Mouse (Mus musculus) limb, embryonic 10.5 days (tissue): Measurements from ENCODE around the gene Crtam. TPM values are rescaled to one million over a fixed set of nuclear protein-coding genes. Genes with fewer than 3 reads are reported as not detected.

Experiments
- DNase-seq: peaks from one replicate; pipeline ENCODE4 v3.0.0-alpha.2; 2017; ENCODE audit warnings: low spot score
- H3K27ac ChIP-seq: fragments of 300-500 bp; sonication (generic); 2 replicates; pipeline ENCODE4 v1.5.1; 2016; ENCODE audit warnings: mild to moderate bottlenecking
- H3K27me3 ChIP-seq: fragments of 300-500 bp; sonication (generic); 2 replicates; pipeline ENCODE4 v1.6.1; 2016; ENCODE audit warnings: low read depth, mild to moderate bottlenecking; ENCODE audit not compliant: poor library complexity, severe bottlenecking
- H3K36me3 ChIP-seq: fragments of 300-500 bp; sonication (generic); 2 replicates; pipeline ENCODE4 v1.6.1; 2016; ENCODE audit warnings: mild to moderate bottlenecking, moderate library complexity
- H3K4me1 ChIP-seq: fragments of 300-500 bp; sonication (generic); 2 replicates; pipeline ENCODE4 v1.6.1; 2016
- H3K4me3 ChIP-seq: fragments of 300-500 bp; sonication (generic); 2 replicates; pipeline ENCODE4 v1.5.1; 2016; ENCODE audit warnings: mild to moderate bottlenecking, moderate library complexity
- H3K9me3 ChIP-seq: fragments of 300-500 bp; sonication (generic); replicated peaks from 2 replicates; pipeline ENCODE4 v1.6.1; 2016; ENCODE audit warnings: mild to moderate bottlenecking
- WGBS: fragments of 180-500 bp; shearing (Covaris S2); methylation state at CpG from one replicate; pipeline ENCODE4 v1.1.7; 2016; 5-methylcytosine and 5-hydroxymethylcytosine counted together
- polyA plus RNA-seq: library from polyadenylated mRNA; unstranded; fragments of >200 nt; fragmentation: Nextera tagmentation; extraction: Ambion mirVana; gene quantifications from 2 replicates; pipeline ENCODE4 v1.2.1, GENCODE M21; 2016

The Crtam gene
- polyA plus RNA-seq: 0.08 and 0.16 TPM in 2 replicates

DNA sequence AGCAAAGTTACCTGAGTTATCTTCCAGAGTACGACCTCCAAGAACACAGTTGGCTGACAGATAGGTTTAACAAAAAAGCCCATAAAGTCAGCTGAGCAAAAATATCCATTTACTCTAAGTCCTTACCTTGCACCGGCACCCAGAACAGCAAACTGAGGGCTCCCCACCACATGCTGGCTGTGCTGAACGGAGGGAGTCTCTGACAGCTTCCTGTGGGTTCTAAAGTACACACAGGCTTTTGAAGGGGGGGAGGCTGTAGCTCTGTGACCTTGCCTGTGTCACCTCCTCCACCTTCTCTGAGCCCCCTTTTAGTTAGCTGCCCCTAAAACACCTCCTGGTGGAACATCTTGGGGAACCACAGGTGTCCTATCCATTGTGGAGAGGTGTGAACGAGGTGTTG, at the start of gene Crtam:
Gene Crtam, minus strand, starts transcription at position 214 of the 400 bp plus-strand sequence.
- H3K27me3 ChIP-seq: no peaks in the 10 kb centered on the region
- no peak within 1 kb of the TSS for H3K4me3 ChIP-seq
- no peaks in the 10 kb centered on the region for H3K9me3 ChIP-seq
- DNase-seq: no peak
- WGBS: 59% methylated on average over 4 of the region's 4 CpGs
- H3K27ac ChIP-seq: no peak within 1 kb of the TSS
- H3K36me3 ChIP-seq: no peaks in the 10 kb centered on the region
- H3K4me1 ChIP-seq: peaks cover 11% of the 10 kb centered on the region

DNA sequence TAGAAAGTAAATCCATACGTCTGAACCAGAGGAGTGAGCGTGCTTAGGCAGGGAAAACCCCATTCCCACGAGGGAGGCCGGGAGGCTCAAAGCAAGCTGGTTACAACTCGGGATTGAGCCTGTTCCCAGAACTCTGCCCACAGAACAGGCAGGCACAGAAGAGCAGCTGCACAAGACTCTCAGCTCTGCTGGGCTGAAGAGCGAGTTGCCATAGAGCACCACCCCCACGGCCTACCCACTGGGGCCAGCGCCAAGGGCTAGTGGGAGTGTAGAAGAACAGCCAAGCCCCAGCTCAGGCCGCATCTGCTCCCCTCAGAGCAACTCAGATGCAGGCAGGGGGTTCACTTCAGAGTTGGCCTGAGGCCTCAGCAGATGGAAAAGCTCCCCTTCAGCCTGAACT, 49.7 kb upstream of the Crtam start:
- 89% methylated on average over 9 of the region's 9 CpGs for WGBS
- no peaks in the 10 kb centered on the region for H3K27me3 ChIP-seq

DNA sequence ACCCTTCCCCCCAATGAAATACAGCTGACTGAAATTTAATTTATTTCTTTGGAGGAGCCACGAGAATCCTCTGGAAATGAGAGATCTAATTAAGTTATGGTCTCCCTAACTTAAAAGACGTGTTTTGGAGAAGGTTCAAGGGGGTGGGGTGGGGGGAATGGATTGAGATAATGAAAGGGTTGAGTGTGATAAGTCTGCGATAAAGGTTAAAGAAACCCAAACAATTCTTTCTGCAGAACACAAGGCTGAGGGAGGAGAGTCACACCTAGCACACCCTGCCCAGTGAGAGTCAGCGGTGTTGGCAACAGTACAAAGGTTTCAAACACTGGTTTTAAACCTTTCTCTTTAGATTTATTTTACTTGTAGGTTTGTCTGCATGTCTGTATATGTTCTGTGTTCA, 49.0 kb upstream of the Crtam start:
- H3K9me3 ChIP-seq: no peaks in the 10 kb centered on the region
- DNase-seq: no peak
- no peak overlapping the region for H3K27ac ChIP-seq
- no peak overlapping the region for H3K4me3 ChIP-seq
- WGBS: 81% methylated on average over 4 of the region's 4 CpGs
- H3K27me3 ChIP-seq: no peaks in the 10 kb centered on the region
- no peaks in the 10 kb centered on the region; the same call in 1 of the 2 replicates for H3K36me3 ChIP-seq
- H3K4me1 ChIP-seq: no peaks in the 10 kb centered on the region; the same call in none of the 2 replicates

More for the DNA sequence above, 49.7 kb upstream of the Crtam start:
- Histone ChIP-seq H3K4me3 (no peak overlapping the region), H3K36me3 (no peaks in the 10 kb centered on the region; the same call in 1 of the 2 replicates), H3K4me1 (no peaks in the 10 kb centered on the region; the same call in none of the 2 replicates), H3K27ac (no peak overlapping the region), H3K9me3 (no peaks in the 10 kb centered on the region)
- DNase-seq: no peak

DNA sequence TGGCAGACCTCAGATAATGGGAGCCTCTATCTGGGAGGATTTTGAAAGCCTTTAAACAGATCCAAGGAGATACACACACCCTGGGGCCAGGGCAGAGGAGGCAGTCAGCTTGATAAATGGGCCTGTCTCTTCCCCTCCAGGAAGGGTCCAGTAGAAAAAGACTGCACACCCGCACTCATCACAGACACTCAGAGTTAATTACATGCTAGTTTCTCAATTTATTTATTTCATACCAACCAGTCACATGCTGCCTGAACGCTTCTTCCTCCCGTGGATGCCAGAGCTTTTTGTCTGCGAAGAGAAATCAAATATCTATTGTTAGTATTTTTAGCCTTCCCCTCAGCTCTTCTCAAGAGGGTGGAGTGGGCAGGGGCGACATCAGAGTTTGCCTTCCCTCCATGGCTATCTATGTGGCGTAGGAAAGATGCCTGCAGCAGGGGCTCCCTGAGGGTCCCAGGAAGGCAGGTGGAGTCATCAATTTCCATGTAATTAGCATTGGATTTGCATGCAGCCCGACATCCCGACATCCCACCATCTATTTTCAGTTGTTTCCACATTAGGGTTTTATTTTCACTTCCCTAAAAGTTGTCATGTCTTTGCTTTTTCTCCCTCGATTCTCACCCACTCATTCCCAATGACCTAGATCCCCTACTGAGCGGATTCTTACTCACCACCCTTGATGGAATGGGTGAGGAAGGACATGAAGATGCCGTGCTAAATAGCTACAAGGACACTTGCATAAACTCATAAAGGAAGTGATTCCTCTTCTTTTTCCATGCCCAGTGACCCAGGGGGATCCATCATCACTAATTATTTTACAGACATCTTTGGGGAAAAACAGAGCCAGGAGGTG, 46.9 kb upstream of the Crtam start:
- Histone ChIP-seq H3K27ac (no peak overlapping the region), H3K4me3 (no peak overlapping the region), H3K9me3 (no peaks in the 10 kb centered on the region), H3K27me3 (no peaks in the 10 kb centered on the region), H3K36me3 (no peaks in the 10 kb centered on the region; the same call in 1 of the 2 replicates), H3K4me1 (no peaks in the 10 kb centered on the region; the same call in none of the 2 replicates)
- 66% methylated on average over 11 of the region's 11 CpGs for WGBS
- DNase-seq: no peak

DNA sequence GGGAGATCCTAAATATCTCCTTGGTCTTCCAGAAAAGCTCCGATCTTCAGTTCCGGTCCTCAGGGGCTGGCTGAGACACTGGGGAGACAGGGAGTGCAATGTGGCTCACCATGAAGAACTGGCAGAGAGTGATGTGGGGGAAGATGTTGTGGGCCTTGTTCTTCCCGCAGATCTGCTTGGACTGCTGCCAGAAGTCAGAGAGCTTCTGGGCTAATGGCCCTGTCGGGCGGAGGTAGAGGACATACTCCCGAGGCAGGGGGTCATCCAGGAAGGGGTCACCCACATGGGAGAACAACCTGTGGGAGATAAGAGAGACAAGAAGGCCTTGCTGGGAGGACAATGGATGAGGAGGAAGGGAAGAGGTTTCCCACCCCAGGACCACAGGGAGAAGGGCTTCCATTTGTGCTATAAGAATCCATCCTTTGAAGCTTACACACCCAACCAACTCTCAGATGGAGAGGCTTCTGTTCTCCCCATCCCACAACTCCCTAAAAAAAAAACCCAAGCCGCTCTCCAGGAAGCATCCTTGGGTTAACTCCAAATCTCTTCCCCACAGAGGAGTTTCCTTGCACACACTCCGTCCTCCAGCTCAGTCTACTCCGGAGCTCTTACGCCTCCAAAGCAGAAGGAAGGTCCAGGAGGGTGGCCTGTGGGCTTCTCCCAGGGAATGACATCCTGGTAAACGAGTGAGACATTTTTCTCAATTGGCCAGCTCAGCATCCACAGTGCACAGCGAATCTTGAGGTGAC, 46.1 kb upstream of the Crtam start:
- Histone ChIP-seq H3K36me3 (no peaks in the 10 kb centered on the region; the same call in 1 of the 2 replicates), H3K4me3 (no peak overlapping the region), H3K4me1 (no peaks in the 10 kb centered on the region; the same call in none of the 2 replicates), H3K9me3 (no peaks in the 10 kb centered on the region), H3K27ac (no peak overlapping the region), H3K27me3 (no peaks in the 10 kb centered on the region)
- no peak for DNase-seq
- 82% methylated on average over 12 of the region's 12 CpGs for WGBS

DNA sequence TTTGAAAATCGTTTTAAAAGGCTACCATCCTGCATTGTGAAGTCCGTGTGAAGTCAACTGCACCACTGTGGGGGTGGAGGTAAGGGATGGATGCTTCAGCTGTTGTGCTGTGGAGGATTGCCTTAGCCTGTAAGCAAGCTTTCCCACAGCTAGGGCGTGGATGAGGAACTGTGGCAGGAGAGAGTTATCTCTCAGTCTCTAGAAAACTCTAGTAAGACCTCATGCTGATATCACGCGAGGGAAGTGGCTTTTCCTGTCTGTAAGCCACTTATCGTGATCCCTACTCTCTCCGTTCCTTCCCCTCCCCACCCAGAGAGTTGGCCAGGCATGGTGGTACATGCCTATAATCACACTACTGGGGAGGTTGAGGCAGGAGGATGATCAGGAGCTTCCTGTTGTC, 44.9 kb upstream of the Crtam start:
- WGBS: 86% methylated on average over 7 of the region's 7 CpGs
- no peaks in the 10 kb centered on the region; the same call in 1 of the 2 replicates for H3K36me3 ChIP-seq
- no peak overlapping the region for H3K4me3 ChIP-seq
- H3K27ac ChIP-seq: no peak overlapping the region
- no peaks in the 10 kb centered on the region; the same call in none of the 2 replicates for H3K4me1 ChIP-seq
- H3K27me3 ChIP-seq: no peaks in the 10 kb centered on the region
- no peaks in the 10 kb centered on the region for H3K9me3 ChIP-seq
- DNase-seq: no peak

DNA sequence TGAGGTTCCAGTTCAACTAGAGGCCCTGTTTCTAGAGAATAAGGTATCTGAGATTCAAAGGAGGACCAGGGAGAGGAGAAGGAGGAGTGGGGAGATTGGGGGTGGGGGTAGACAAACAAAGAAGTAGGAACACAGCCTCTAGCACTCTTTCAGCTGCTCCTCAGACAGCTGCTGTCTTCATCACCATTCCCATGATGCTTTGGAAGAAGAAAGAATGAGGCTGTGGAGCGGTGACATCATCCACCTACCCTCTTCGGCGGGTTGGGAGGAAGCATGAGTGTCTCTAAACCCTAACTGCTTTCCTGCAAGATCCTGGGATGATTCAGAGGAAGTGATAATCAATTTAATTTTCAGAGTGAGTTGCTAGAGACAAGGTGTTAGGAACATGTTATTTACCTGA, 44.4 kb upstream of the Crtam start:
- Histone ChIP-seq H3K36me3 (no peaks in the 10 kb centered on the region; the same call in 1 of the 2 replicates), H3K4me3 (no peak overlapping the region), H3K4me1 (no peaks in the 10 kb centered on the region; the same call in none of the 2 replicates), H3K27ac (no peak overlapping the region), H3K9me3 (no peaks in the 10 kb centered on the region), H3K27me3 (no peaks in the 10 kb centered on the region)
- WGBS: 85% methylated on average over 3 of the region's 3 CpGs
- DNase-seq: no peak

DNA sequence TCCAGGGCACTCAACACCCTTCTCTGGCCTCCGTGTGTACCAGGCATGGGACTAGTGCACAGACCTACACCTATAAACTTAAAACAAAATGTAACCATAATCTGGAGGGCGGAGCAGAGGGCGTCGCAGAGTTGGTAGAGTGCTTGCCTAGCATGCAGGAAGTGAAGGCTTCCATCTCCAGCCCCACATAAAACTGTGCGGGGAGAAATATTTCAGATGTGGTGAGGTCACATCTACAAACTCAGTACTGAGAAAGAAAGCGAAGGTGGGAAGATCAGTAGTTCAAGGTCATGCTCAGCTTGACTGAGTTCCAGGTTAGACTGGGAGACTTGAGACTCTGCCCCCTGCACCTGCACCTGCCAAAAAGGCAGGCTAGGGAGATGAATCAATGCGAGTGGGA, 43.8 kb upstream of the Crtam start:
- no peaks in the 10 kb centered on the region; the same call in none of the 2 replicates for H3K4me1 ChIP-seq
- 95% methylated on average over 7 of the region's 7 CpGs for WGBS
- no peaks in the 10 kb centered on the region for H3K9me3 ChIP-seq
- H3K27ac ChIP-seq: no peak overlapping the region
- DNase-seq: no peak
- H3K4me3 ChIP-seq: no peak overlapping the region
- no peaks in the 10 kb centered on the region for H3K27me3 ChIP-seq
- H3K36me3 ChIP-seq: no peaks in the 10 kb centered on the region

DNA sequence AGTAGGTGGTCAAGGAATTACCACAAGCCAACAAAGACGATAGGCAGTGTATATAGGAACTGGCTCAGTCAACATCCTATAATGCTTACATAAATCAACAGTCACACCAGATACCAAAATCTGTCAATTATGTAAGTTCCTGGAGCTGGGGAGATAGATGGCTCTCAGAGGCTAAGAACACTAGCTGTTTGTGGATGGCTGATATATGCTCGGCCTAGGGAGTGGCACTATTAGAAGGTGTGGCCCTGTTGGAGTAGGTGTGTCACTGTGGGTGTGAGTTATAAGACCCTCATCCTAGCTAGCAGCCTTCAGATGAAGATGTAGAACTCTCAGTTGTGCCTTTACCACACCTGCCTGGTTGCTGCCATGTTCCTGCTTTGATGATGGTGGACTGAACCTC, 43.2 kb upstream of the Crtam start:
- H3K36me3 ChIP-seq: no peaks in the 10 kb centered on the region
- WGBS: 88% methylated on average over 2 of the region's 2 CpGs

DNA sequence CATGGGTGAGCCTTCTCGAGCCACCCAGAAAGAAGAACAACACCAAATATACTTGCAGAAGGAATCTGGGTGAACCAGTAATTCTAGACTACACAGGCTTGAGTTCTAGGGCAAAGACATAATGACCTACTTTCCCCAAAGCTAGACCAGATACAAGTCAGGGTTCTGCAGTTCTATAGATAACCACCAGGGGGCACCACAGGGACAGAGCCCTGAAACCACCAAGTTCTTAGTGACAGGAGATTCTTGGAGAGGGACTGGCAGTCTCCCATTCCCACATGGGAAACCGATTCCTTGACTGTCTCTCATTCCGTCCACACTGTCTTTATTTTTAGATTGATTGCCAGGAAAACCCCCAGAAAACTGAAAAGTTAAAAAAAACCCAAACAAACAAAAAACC, 40.2 kb upstream of the Crtam start:
- H3K9me3 ChIP-seq: no peaks in the 10 kb centered on the region
- 0 out of 2 replicates have a peak, but pooled peaks cover 4% of the 10 kb centered on the region for H3K4me1 ChIP-seq
- no peaks in the 10 kb centered on the region for H3K27me3 ChIP-seq
- no peak overlapping the region for H3K27ac ChIP-seq
- peaks cover 3% of the 10 kb centered on the region; the same call in 1 of the 2 replicates for H3K36me3 ChIP-seq
- WGBS: 23% methylated on average over 3 of the region's 3 CpGs
- DNase-seq: peak; percentile 89
- no peak overlapping the region for H3K4me3 ChIP-seq

More for the DNA sequence above, 43.2 kb upstream of the Crtam start:
- DNase-seq: no peak
- Histone ChIP-seq H3K4me1 (no peaks in the 10 kb centered on the region; the same call in 1 of the 2 replicates), H3K4me3 (no peak overlapping the region), H3K27ac (no peak overlapping the region), H3K9me3 (no peaks in the 10 kb centered on the region), H3K27me3 (no peaks in the 10 kb centered on the region)

DNA sequence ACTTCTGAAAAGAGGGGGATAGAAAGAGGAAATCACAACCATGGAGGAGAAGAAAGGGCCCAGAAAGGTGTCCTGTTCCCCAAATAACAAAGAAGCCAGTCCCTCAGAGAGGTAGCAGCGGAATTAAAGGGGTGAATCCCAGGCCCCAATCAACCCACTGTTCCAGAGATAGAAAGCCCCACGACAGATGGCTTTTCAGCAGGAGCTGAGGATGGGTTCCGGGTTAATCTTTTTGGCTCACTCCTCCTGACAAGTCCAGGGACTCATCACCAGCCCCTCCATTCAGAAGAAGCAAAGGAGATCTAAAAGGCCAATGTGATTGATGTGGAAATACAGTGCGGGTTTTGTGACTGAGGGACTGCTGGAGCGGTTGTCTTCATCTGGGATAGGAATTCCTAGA, 39.2 kb upstream of the Crtam start:
- no peaks in the 10 kb centered on the region for H3K9me3 ChIP-seq

DNA sequence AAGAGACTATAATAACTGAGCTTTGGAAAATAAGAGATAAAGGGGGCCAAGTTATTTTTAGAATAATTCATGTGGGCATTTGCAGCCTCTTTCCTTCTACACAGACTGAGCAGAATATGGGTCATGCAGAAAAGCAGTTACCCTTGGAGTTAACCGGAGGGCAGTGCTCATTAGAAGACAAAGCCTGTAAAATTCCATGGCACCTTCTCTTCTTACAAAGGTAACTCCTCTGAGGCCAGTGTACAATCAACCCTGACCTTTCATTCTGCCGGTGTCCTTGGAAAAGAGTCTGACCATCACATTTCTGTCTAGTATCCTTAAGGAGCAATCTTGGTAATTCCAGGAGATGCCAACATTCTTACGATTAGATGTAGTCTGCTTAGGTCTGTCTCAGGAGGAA, 37.0 kb upstream of the Crtam start:
- Histone ChIP-seq H3K4me1 (peaks cover 15% of the 10 kb centered on the region; the same call in 1 of the 2 replicates), H3K27me3 (no peaks in the 10 kb centered on the region), H3K9me3 (no peaks in the 10 kb centered on the region), H3K27ac (no peak overlapping the region), H3K36me3 (peaks cover 7% of the 10 kb centered on the region; the same call in 1 of the 2 replicates), H3K4me3 (no peak overlapping the region)
- whole genome bisulfite sequencing: 76% methylated on average over 3 of the region's 3 CpGs
- DNase-seq: no peak

More for the DNA sequence above, 39.2 kb upstream of the Crtam start:
- DNase-seq: no peak
- Histone ChIP-seq H3K36me3 (peaks cover 3% of the 10 kb centered on the region; the same call in 1 of the 2 replicates), H3K4me1 (peaks cover 7% of the 10 kb centered on the region; the same call in 1 of the 2 replicates), H3K27me3 (no peaks in the 10 kb centered on the region), H3K4me3 (no peak overlapping the region), H3K27ac (no peak overlapping the region)
- 86% methylated on average over 5 of the region's 5 CpGs for WGBS
